Mouse (Mus musculus): ENCODE measurements around the gene Thra. TPM values are rescaled to one million over a fixed set of nuclear protein-coding genes. Genes with fewer than 3 reads are reported as not detected.

The Thra gene
- total and polyA plus RNA-seq, 3 experiments: 20.1 to 68.0 (median 33.1) TPM

GRCm38 (mm10) chr11:98765421-98766309 is 25.2 kb downstream of the Thra start:
- H3K4me1 ChIP-seq (ENCODE audit: insufficient read depth, low read depth, low read length): peaks cover 89% of the 10 kb centered on the region
- peaks cover 2% of the 10 kb centered on the region; the same call in 1 of the 2 replicates for H3K9me3 ChIP-seq (replicated peaks)
- H3K36me3 ChIP-seq (replicated peaks): peaks cover 86% of the 10 kb centered on the region
- TF ChIP-seq POLR2AphosphoS5 (IDR thresholded peaks at IDR 0.05; ENCODE audit: insufficient replicate concordance, low read depth, low read length) (no peak), GATA2 (IDR thresholded peaks at IDR 0.05; ENCODE audit: borderline replicate concordance, low read depth, low read length) (no peak), GATA1 (IDR thresholded peaks at IDR 0.05; ENCODE audit: borderline replicate concordance, low read length) (no peak), TAL1 (conservative IDR thresholded peaks at IDR 0.05; ENCODE audit: low read depth, low read length) (no peak), CTCF (IDR thresholded peaks at IDR 0.05; ENCODE audit: low read depth, low read length) (no peak)
- ATAC-seq (ENCODE audit: extremely low read depth, insufficient number of reproducible peaks, low FRiP score, poor library complexity, severe bottlenecking) (no peak), DNase-seq (ENCODE audit: low spot score) (no peak)
- no peak overlapping the region for H3K4me3 ChIP-seq (ENCODE audit: low read depth, low read length)
- H3K27me3 ChIP-seq (ENCODE audit: insufficient read depth, low read length): no peaks in the 10 kb centered on the region; the same call in 1 of the 2 replicates

GRCm38 (mm10) chr11:98766346-98766745 is 25.9 kb downstream of the Thra start:
- Histone ChIP-seq H3K4me3 (ENCODE audit: low read depth, low read length) (peak overlapping the region; percentile 67; the same call in 1 of the 2 replicates), H3K9me3 (replicated peaks) (no peaks in the 10 kb centered on the region), H3K27me3 (ENCODE audit: insufficient read depth, low read length) (no peaks in the 10 kb centered on the region; the same call in 1 of the 2 replicates), H3K36me3 (replicated peaks) (peaks cover 87% of the 10 kb centered on the region), H3K4me1 (ENCODE audit: insufficient read depth, low read depth, low read length) (peaks cover 95% of the 10 kb centered on the region)
- TF ChIP-seq GATA1 (IDR thresholded peaks at IDR 0.05; ENCODE audit: borderline replicate concordance, low read length) (no peak), CTCF (IDR thresholded peaks at IDR 0.05; ENCODE audit: low read depth, low read length) (no peak), TAL1 (conservative IDR thresholded peaks at IDR 0.05; ENCODE audit: low read depth, low read length) (no peak), POLR2AphosphoS5 (IDR thresholded peaks at IDR 0.05; ENCODE audit: insufficient replicate concordance, low read depth, low read length) (no peak), GATA2 (IDR thresholded peaks at IDR 0.05; ENCODE audit: borderline replicate concordance, low read depth, low read length) (no peak)
- ATAC-seq (ENCODE audit: extremely low read depth, insufficient number of reproducible peaks, low FRiP score, poor library complexity, severe bottlenecking) (no peak), DNase-seq (ENCODE audit: low spot score) (no peak)

GRCm38 (mm10) chr11:98766816-98767215 is 26.4 kb downstream of the Thra start:
- no peak for DNase-seq (ENCODE audit: low spot score)
- H3K27me3 ChIP-seq (ENCODE audit: insufficient read depth, low read length): no peaks in the 10 kb centered on the region; the same call in 1 of the 2 replicates
- H3K9me3 ChIP-seq (replicated peaks): no peaks in the 10 kb centered on the region
- no peak for TF ChIP-seq POLR2AphosphoS5 (IDR thresholded peaks at IDR 0.05; ENCODE audit: insufficient replicate concordance, low read depth, low read length)
- no peak for TF ChIP-seq TAL1 (conservative IDR thresholded peaks at IDR 0.05; ENCODE audit: low read depth, low read length)
- no peak for TF ChIP-seq GATA2 (IDR thresholded peaks at IDR 0.05; ENCODE audit: borderline replicate concordance, low read depth, low read length)
- TF ChIP-seq GATA1 (IDR thresholded peaks at IDR 0.05; ENCODE audit: borderline replicate concordance, low read length): no peak
- no peak for TF ChIP-seq CTCF (IDR thresholded peaks at IDR 0.05; ENCODE audit: low read depth, low read length)
- peaks cover 87% of the 10 kb centered on the region for H3K36me3 ChIP-seq (replicated peaks)
- peaks cover 97% of the 10 kb centered on the region for H3K4me1 ChIP-seq (ENCODE audit: insufficient read depth, low read depth, low read length)
- ATAC-seq (ENCODE audit: extremely low read depth, insufficient number of reproducible peaks, low FRiP score, poor library complexity, severe bottlenecking): no peak
- peak overlapping the region; percentile 67 for H3K4me3 ChIP-seq (ENCODE audit: low read depth, low read length)

- ATAC-seq (ENCODE audit: extremely low read depth, insufficient number of reproducible peaks, low FRiP score, poor library complexity, severe bottlenecking) (peak; percentile 75), DNase-seq (ENCODE audit: low spot score) (peak; percentile 88)
- no peaks in the 10 kb centered on the region for H3K9me3 ChIP-seq (replicated peaks)
- H3K4me3 ChIP-seq (ENCODE audit: low read depth, low read length): peak overlapping the region; percentile 67
- H3K36me3 ChIP-seq (replicated peaks): peaks cover 84% of the 10 kb centered on the region
- TF ChIP-seq GATA1 (IDR thresholded peaks at IDR 0.05; ENCODE audit: borderline replicate concordance, low read length): no peak
- no peak for TF ChIP-seq GATA2 (IDR thresholded peaks at IDR 0.05; ENCODE audit: borderline replicate concordance, low read depth, low read length)
- no peak for TF ChIP-seq TAL1 (conservative IDR thresholded peaks at IDR 0.05; ENCODE audit: low read depth, low read length)
- TF ChIP-seq CTCF (IDR thresholded peaks at IDR 0.05; ENCODE audit: low read depth, low read length): no peak
- no peak for TF ChIP-seq POLR2AphosphoS5 (IDR thresholded peaks at IDR 0.05; ENCODE audit: insufficient replicate concordance, low read depth, low read length)
- H3K27me3 ChIP-seq (ENCODE audit: insufficient read depth, low read length): no peaks in the 10 kb centered on the region; the same call in 1 of the 2 replicates
- H3K4me1 ChIP-seq (ENCODE audit: insufficient read depth, low read depth, low read length): peaks cover 97% of the 10 kb centered on the region
These were observed 26.8 kb downstream of the Thra start for GRCm38 (mm10) chr11:98767276-98767675.

- no peaks in the 10 kb centered on the region; the same call in 1 of the 2 replicates for H3K27me3 ChIP-seq (ENCODE audit: insufficient read depth, low read length)
- no peak for ATAC-seq (ENCODE audit: extremely low read depth, insufficient number of reproducible peaks, low FRiP score, poor library complexity, severe bottlenecking)
- peak overlapping the region; percentile 73 for H3K4me3 ChIP-seq (ENCODE audit: low read depth, low read length)
- TF ChIP-seq CTCF (IDR thresholded peaks at IDR 0.05; ENCODE audit: low read depth, low read length) (no peak), GATA1 (IDR thresholded peaks at IDR 0.05; ENCODE audit: borderline replicate concordance, low read length) (no peak), TAL1 (conservative IDR thresholded peaks at IDR 0.05; ENCODE audit: low read depth, low read length) (no peak), GATA2 (IDR thresholded peaks at IDR 0.05; ENCODE audit: borderline replicate concordance, low read depth, low read length) (no peak), POLR2AphosphoS5 (IDR thresholded peaks at IDR 0.05; ENCODE audit: insufficient replicate concordance, low read depth, low read length) (no peak)
- H3K4me1 ChIP-seq (ENCODE audit: insufficient read depth, low read depth, low read length): peaks cover 97% of the 10 kb centered on the region
- no peak for DNase-seq (ENCODE audit: low spot score)
- no peaks in the 10 kb centered on the region for H3K9me3 ChIP-seq (replicated peaks)
- peaks cover 80% of the 10 kb centered on the region for H3K36me3 ChIP-seq (replicated peaks)
These were observed 27.3 kb downstream of the Thra start for GRCm38 (mm10) chr11:98767713-98768112.

All from G1E (cell line).